In genomic region chr13:97639656-97640055, GRCm38 (mm10) we compare ENCODE assay signal across 30 mouse cellular contexts.
A peak's percentile ranks its signal among the peaks of the same experiment; 100 is the strongest.
DNase-seq lines count a peak whose midpoint lies in the region; ATAC-seq lines count a peak whose summit lies in the region.
"Had no signal": no experiment of that assay in that cellular context is flagged by ENCODE, and none has a peak within 500 bp of the region (broad histone marks: within the 10 kb centered on the region; RNA-seq: fewer than 3 reads in every experiment).

No protein-coding gene starts in this region.

- intact Hi-C loops in heart, postnatal 14 days (cut with DNase I): no loop called here

- no peak for ATAC-seq in heart, embryonic 12.5 days (ENCODE audit: insufficient number of reproducible peaks, low FRiP score)
- ATAC-seq in midbrain, embryonic 16.5 days: no peak
- 0 out of 2 replicates have a peak, but pooled peaks have one; percentile 50 for ATAC-seq in erythroblast, adult 5-6 weeks (replicated peaks; ENCODE audit: low FRiP score, poor library complexity, severe bottlenecking)
- ATAC-seq: liver, postnatal 0 days; Patski had no signal

- peaks cover 3% of the 10 kb centered on the region; the same call in 1 of the 2 replicates for H3K9me3 ChIP-seq in heart, embryonic 12.5 days (replicated peaks)
- H3K9me3 ChIP-seq in midbrain, embryonic 16.5 days (replicated peaks; ENCODE audit: control insufficient read depth, low read length, poor library complexity, severe bottlenecking): no peaks in the 10 kb centered on the region
- H3K9me3 ChIP-seq in midbrain, embryonic 10.5 days (replicated peaks): peaks cover 4% of the 10 kb centered on the region; the same call in 1 of the 2 replicates
- H3K9me3 ChIP-seq: forebrain, embryonic 12.5 days; hindbrain, embryonic 10.5 days; kidney, embryonic 15.5 days had no signal

- H3K9ac ChIP-seq in heart, embryonic 12.5 days: no peak overlapping the region
- H3K9ac ChIP-seq in midbrain, embryonic 16.5 days (ENCODE audit: low read depth, low read length): no peak overlapping the region
- H3K9ac ChIP-seq: embryonic facial prominence, embryonic 13.5 days; forebrain, embryonic 12.5 days; hindbrain, embryonic 15.5 days; kidney, embryonic 15.5 days; limb, embryonic 12.5 days; liver, postnatal 0 days; neural tube, embryonic 15.5 days had no signal

- H3K4me2 ChIP-seq in heart, embryonic 12.5 days: no peak overlapping the region
- no peak overlapping the region for H3K4me2 ChIP-seq in midbrain, embryonic 16.5 days (ENCODE audit: low read length)
- H3K4me2 ChIP-seq: embryonic facial prominence, embryonic 13.5 days; forebrain, embryonic 12.5 days; heart, embryonic 11.5 days; hindbrain, embryonic 15.5 days; kidney, embryonic 15.5 days; limb, embryonic 12.5 days; liver, embryonic 11.5 days; neural tube, embryonic 15.5 days had no signal

- WGBS in heart, embryonic 12.5 days: 64% methylated on average over 3 of the region's 3 CpGs
- WGBS in midbrain, embryonic 16.5 days: 78% methylated on average over 3 of the region's 3 CpGs
- 69% methylated on average over 3 of the region's 3 CpGs for WGBS in midbrain, embryonic 10.5 days

- peaks cover 26% of the 10 kb centered on the region for H3K4me1 ChIP-seq in heart, embryonic 12.5 days (replicated peaks)
- H3K4me1 ChIP-seq in midbrain, embryonic 16.5 days (ENCODE audit: control insufficient read depth, insufficient read depth, low read length): peaks cover 12% of the 10 kb centered on the region
- peaks cover 6% of the 10 kb centered on the region; the same call in 1 of the 2 replicates for H3K4me1 ChIP-seq in midbrain, embryonic 10.5 days
- H3K4me1 ChIP-seq: neural tube, embryonic 15.5 days had no signal

- H3K27me3 ChIP-seq in heart, embryonic 12.5 days (replicated peaks): no peaks in the 10 kb centered on the region
- no peaks in the 10 kb centered on the region for H3K27me3 ChIP-seq in midbrain, embryonic 16.5 days (ENCODE audit: control insufficient read depth, insufficient read depth, low read depth, low read length)
- no peaks in the 10 kb centered on the region for H3K27me3 ChIP-seq in midbrain, embryonic 10.5 days (ENCODE audit: low read depth, poor library complexity, severe bottlenecking)
- H3K27me3 ChIP-seq: embryonic facial prominence, embryonic 13.5 days; forebrain, embryonic 12.5 days; hindbrain, embryonic 15.5 days; kidney, embryonic 15.5 days; limb, embryonic 12.5 days; neural tube, embryonic 15.5 days; Patski had no signal

- H3K36me3 ChIP-seq in heart, embryonic 12.5 days: no peaks in the 10 kb centered on the region
- no peaks in the 10 kb centered on the region for H3K36me3 ChIP-seq in midbrain, embryonic 16.5 days (ENCODE audit: control insufficient read depth, insufficient read depth, low read length)
- no peaks in the 10 kb centered on the region for H3K36me3 ChIP-seq in midbrain, embryonic 10.5 days
- H3K36me3 ChIP-seq: embryonic facial prominence, embryonic 13.5 days; forebrain, embryonic 12.5 days; hindbrain, embryonic 10.5 days; hindbrain, embryonic 15.5 days; kidney, embryonic 15.5 days; limb, embryonic 12.5 days; neural tube, embryonic 15.5 days had no signal

- no peak for DNase-seq in heart, postnatal 14 days
- no peak for DNase-seq in midbrain, embryonic 10.5 days (ENCODE audit: low spot score)
- DNase-seq in testis, postnatal 10 days (ENCODE audit: low spot score): peak; percentile 51
- DNase-seq in urinary bladder, postnatal 14 days (ENCODE audit: low spot score): no peak
- DNase-seq: adrenal gland, postnatal 25 days; cerebellum, adult 11-12 months; cerebellum, adult 9-11 months; gastrocnemius, postnatal 10 days; kidney, adult 18-20 months; kidney, postnatal 4 days; layer of hippocampus, adult 9-11 months; liver, postnatal 0 days; lung, postnatal 36 days; right cerebral cortex, postnatal 25 days; spleen, adult 18-20 months; thymus, postnatal 4 days had no signal

- H3K27ac ChIP-seq in heart, embryonic 12.5 days (ENCODE audit: poor library complexity, severe bottlenecking): 0 out of 2 replicates have a peak overlapping the region, but pooled peaks have one; percentile 42
- peak overlapping the region; percentile 80; the same call in 1 of the 2 replicates for H3K27ac ChIP-seq in midbrain, embryonic 16.5 days (ENCODE audit: low read length)
- H3K27ac ChIP-seq in midbrain, embryonic 10.5 days (replicated peaks): no peak overlapping the region
- H3K27ac ChIP-seq: embryonic facial prominence, embryonic 13.5 days; hindbrain, embryonic 10.5 days; kidney, embryonic 15.5 days; limb, embryonic 12.5 days; neural tube, embryonic 15.5 days had no signal

- H3K4me3 ChIP-seq in heart, embryonic 12.5 days: no peak overlapping the region
- no peak overlapping the region for H3K4me3 ChIP-seq in midbrain, embryonic 16.5 days (ENCODE audit: low read depth, low read length)
- H3K4me3 ChIP-seq in midbrain, embryonic 10.5 days: no peak overlapping the region
- H3K4me3 ChIP-seq: embryonic facial prominence, embryonic 13.5 days; erythroblast, embryonic 14.5 days; forebrain, embryonic 12.5 days; hindbrain, embryonic 10.5 days; hindbrain, embryonic 15.5 days; kidney, embryonic 15.5 days; limb, embryonic 12.5 days; neural tube, embryonic 15.5 days had no signal
